In genomic region chr11:62883407-62883806, GRCm38 (mm10) we compare ENCODE assay signal across 24 mouse cellular contexts. TPM values are rescaled to one million over a fixed set of nuclear protein-coding genes. Genes with fewer than 3 reads are reported as not detected.
DNase-seq lines count a peak whose midpoint lies in the region; ATAC-seq lines count a peak whose summit lies in the region.
"Had no signal": no experiment of that assay in that cellular context is flagged by ENCODE, and none has a peak within 500 bp of the region (broad histone marks: within the 10 kb centered on the region; RNA-seq: fewer than 3 reads in every experiment).

No protein-coding gene starts in this region.

- DNase-seq in liver, embryonic 13.5 days, result no peak
- DNase-seq in urinary bladder, postnatal 36 days (ENCODE audit: low spot score in 2 of 2), result no peak
- DNase-seq in retina, embryonic 14.5 days (ENCODE audit: low spot score), result no peak
- DNase-seq: adrenal gland, adult 8-10 months; adrenal gland, postnatal 25 days; cerebellum, adult 11-12 months; cerebellum, adult 8-10 months; cerebellum, postnatal 10 days; cerebellum, postnatal 36 days; gastrocnemius, postnatal 10 days; gastrocnemius, postnatal 36 days had no signal

- H3K4me1 ChIP-seq in megakaryocyte, embryonic 14.5 days, result peaks cover 37% of the 10 kb centered on the region
- H3K4me1 ChIP-seq in liver, embryonic 13.5 days (replicated peaks), result peaks cover 37% of the 10 kb centered on the region
- H3K4me1 ChIP-seq in liver, embryonic 16.5 days (ENCODE audit: control insufficient read depth, low read depth, low read length), result peaks cover 4% of the 10 kb centered on the region
- H3K4me1 ChIP-seq in hindbrain, embryonic 12.5 days, result 0 out of 2 replicates have a peak, but pooled peaks cover 3% of the 10 kb centered on the region
- H3K4me1 ChIP-seq: embryonic facial prominence, embryonic 12.5 days; embryonic facial prominence, embryonic 15.5 days; forebrain, embryonic 12.5 days had no signal

- H3K36me3 ChIP-seq in megakaryocyte, embryonic 14.5 days (replicated peaks; ENCODE audit: low read length), result peaks cover 68% of the 10 kb centered on the region
- H3K36me3 ChIP-seq in liver, embryonic 13.5 days, result peaks cover 39% of the 10 kb centered on the region
- no peaks in the 10 kb centered on the region; the same call in 1 of the 2 replicates for H3K36me3 ChIP-seq in liver, embryonic 16.5 days (ENCODE audit: control insufficient read depth, insufficient read depth)
- peaks cover 31% of the 10 kb centered on the region for H3K36me3 ChIP-seq in hindbrain, embryonic 12.5 days

- peak overlapping the region; percentile 43 for H3K4me3 ChIP-seq in megakaryocyte, embryonic 14.5 days (replicated peaks)
- no peak overlapping the region; the same call in 1 of the 2 replicates for H3K4me3 ChIP-seq in liver, embryonic 13.5 days (replicated peaks)
- H3K4me3 ChIP-seq in liver, embryonic 16.5 days (ENCODE audit: low read depth, low read length), result no peak overlapping the region
- no peak overlapping the region for H3K4me3 ChIP-seq in hindbrain, embryonic 12.5 days
- H3K4me3 ChIP-seq: embryonic facial prominence, embryonic 12.5 days; embryonic facial prominence, embryonic 15.5 days; forebrain, embryonic 12.5 days; forebrain, embryonic 15.5 days; hindbrain, embryonic 13.5 days had no signal

- no peak for ATAC-seq in megakaryocyte, adult 5-6 weeks (ENCODE audit: poor library complexity, severe bottlenecking)
- no peak for ATAC-seq in liver, embryonic 13.5 days (ENCODE audit: low read depth)
- no peak for ATAC-seq in liver, embryonic 16.5 days (ENCODE audit: low read depth)
- ATAC-seq in megakaryocyte-erythroid progenitor cell, adult 5-6 weeks (replicated peaks; ENCODE audit: low FRiP score, low TSS enrichment, poor library complexity, severe bottlenecking), result peak; percentile 56
- no peak for ATAC-seq in hindbrain, embryonic 12.5 days (ENCODE audit: low FRiP score)
- ATAC-seq: activated CD4-positive, CD25-positive, alpha-beta regulatory T cell, adult 4 months; forebrain, embryonic 15.5 days; hindbrain, embryonic 16.5 days had no signal

- peak overlapping the region; percentile 37 for H3K4me2 ChIP-seq in liver, embryonic 13.5 days
- peak overlapping the region; percentile 14; the same call in 1 of the 2 replicates for H3K4me2 ChIP-seq in liver, embryonic 16.5 days (ENCODE audit: low read depth, low read length)
- H3K4me2 ChIP-seq in hindbrain, embryonic 12.5 days (replicated peaks), result no peak overlapping the region
- H3K4me2 ChIP-seq: embryonic facial prominence, embryonic 12.5 days; embryonic facial prominence, embryonic 15.5 days; forebrain, embryonic 12.5 days; forebrain, embryonic 15.5 days; heart, embryonic 11.5 days; hindbrain, embryonic 13.5 days had no signal

- H3K9me3 ChIP-seq in megakaryocyte, embryonic 14.5 days, result no peaks in the 10 kb centered on the region
- H3K9me3 ChIP-seq in liver, embryonic 13.5 days (replicated peaks), result no peaks in the 10 kb centered on the region
- H3K9me3 ChIP-seq in liver, embryonic 16.5 days (replicated peaks; ENCODE audit: control insufficient read depth, low read length), result no peaks in the 10 kb centered on the region
- no peaks in the 10 kb centered on the region for H3K9me3 ChIP-seq in hindbrain, embryonic 12.5 days (replicated peaks)
- H3K9me3 ChIP-seq: embryonic facial prominence, embryonic 12.5 days; embryonic facial prominence, embryonic 15.5 days; forebrain, embryonic 12.5 days; forebrain, embryonic 15.5 days; hindbrain, embryonic 13.5 days had no signal

- no peak overlapping the region for H3K27ac ChIP-seq in liver, embryonic 13.5 days
- H3K27ac ChIP-seq in liver, embryonic 16.5 days (ENCODE audit: low read length), result no peak overlapping the region
- no peak overlapping the region for H3K27ac ChIP-seq in hindbrain, embryonic 12.5 days
- H3K27ac ChIP-seq: embryonic facial prominence, embryonic 12.5 days; embryonic facial prominence, embryonic 15.5 days; forebrain, embryonic 12.5 days; forebrain, embryonic 15.5 days; hindbrain, embryonic 13.5 days had no signal

- WGBS in liver, embryonic 13.5 days (ENCODE audit: insufficient replicate concordance), result 32% methylated on average over 8 of the region's 8 CpGs
- 30% methylated on average over 8 of the region's 8 CpGs for WGBS in liver, embryonic 16.5 days (ENCODE audit: insufficient replicate concordance)
- 90% methylated on average over 8 of the region's 8 CpGs for WGBS in hindbrain, embryonic 12.5 days

- H3K9ac ChIP-seq in liver, embryonic 13.5 days, result no peak overlapping the region
- no peak overlapping the region for H3K9ac ChIP-seq in liver, embryonic 16.5 days (ENCODE audit: low read depth, low read length)
- H3K9ac ChIP-seq in hindbrain, embryonic 12.5 days, result no peak overlapping the region
- H3K9ac ChIP-seq: embryonic facial prominence, embryonic 12.5 days; embryonic facial prominence, embryonic 15.5 days; forebrain, embryonic 12.5 days; forebrain, embryonic 15.5 days; hindbrain, embryonic 13.5 days had no signal

- H3K27me3 ChIP-seq in megakaryocyte, embryonic 14.5 days (replicated peaks), result no peaks in the 10 kb centered on the region
- no peaks in the 10 kb centered on the region for H3K27me3 ChIP-seq in liver, embryonic 13.5 days
- no peaks in the 10 kb centered on the region for H3K27me3 ChIP-seq in liver, embryonic 16.5 days (ENCODE audit: control insufficient read depth, insufficient read depth, low read depth, low read length)
- H3K27me3 ChIP-seq in hindbrain, embryonic 12.5 days, result no peaks in the 10 kb centered on the region
- H3K27me3 ChIP-seq: embryonic facial prominence, embryonic 12.5 days; embryonic facial prominence, embryonic 15.5 days; forebrain, embryonic 12.5 days; forebrain, embryonic 15.5 days; hindbrain, embryonic 13.5 days had no signal

RNA-seq across cellular contexts. Expression of gene Tvp23b, which starts 4.2 kb away (rescaled TPM):
- 2.0 TPM in 1 of 2 replicates, not detected in the other for polyA plus RNA-seq in megakaryocyte, embryonic 14.5 days (2012; ENCODE audit: insufficient read depth, low replicate concordance)
- 20.4 and 21.3 TPM in 2 replicates for total RNA-seq in megakaryocyte, adult 5-6 weeks (2015)
- 16.9 and 19.1 TPM in 2 replicates for total RNA-seq in megakaryocyte, adult 5-6 weeks (2017)
- polyA plus RNA-seq in liver, embryonic 13.5 days (2015; fragmentation: Nextera tagmentation; extraction: Ambion mirVana), result 29.2 and 36.1 TPM in 2 replicates
- 26.1 and 29.7 TPM in 2 replicates for polyA plus RNA-seq in liver, embryonic 16.5 days (2015; fragmentation: Nextera tagmentation; extraction: Ambion mirVana)
- 25.3 and 32.2 TPM in 2 replicates for total RNA-seq in megakaryocyte-erythroid progenitor cell, adult 5-6 weeks (2014; fragmentation: Nextera tagmentation)
- 47.2 and 68.9 TPM in 2 replicates for total RNA-seq in megakaryocyte-erythroid progenitor cell, adult 5-6 weeks (2017)
- 49.5 and 51.7 TPM in 2 replicates for polyA plus RNA-seq in hindbrain, embryonic 12.5 days (2016; fragmentation: Nextera tagmentation; extraction: Ambion mirVana)

RNA-seq across cellular contexts. Expression of gene Fbxw10, which starts 36.5 kb away (rescaled TPM):
- 0.36 TPM in 1 of 2 replicates, not detected in the other for polyA plus RNA-seq in megakaryocyte, embryonic 14.5 days (2012; ENCODE audit: insufficient read depth, low replicate concordance)
- 0.41 and 1.3 TPM in 2 replicates for total RNA-seq in megakaryocyte, adult 5-6 weeks (2015)
- total RNA-seq in megakaryocyte, adult 5-6 weeks (2017), result 1.7 and 1.8 TPM in 2 replicates
- polyA plus RNA-seq in liver, embryonic 13.5 days (2015; fragmentation: Nextera tagmentation; extraction: Ambion mirVana), result 0.03 and 0.07 TPM in 2 replicates
- polyA plus RNA-seq in liver, embryonic 16.5 days (2015; fragmentation: Nextera tagmentation; extraction: Ambion mirVana), result 0.09 and 0.18 TPM in 2 replicates
- 2.4 TPM in 1 of 2 replicates, not detected in the other for total RNA-seq in megakaryocyte-erythroid progenitor cell, adult 5-6 weeks (2014; fragmentation: Nextera tagmentation)
- total RNA-seq in megakaryocyte-erythroid progenitor cell, adult 5-6 weeks (2017), result 0.91 and 2.3 TPM in 2 replicates
- 0.25 and 0.40 TPM in 2 replicates for polyA plus RNA-seq in hindbrain, embryonic 12.5 days (2016; fragmentation: Nextera tagmentation; extraction: Ambion mirVana)
